Mouse (Mus musculus) v-Abl transformed pro-B cells (cell line): ENCODE results near the gene Ank3.

Source experiments
- in situ Hi-C, 2 experiments: fragments of 400-800 bp; cut with MboI; formaldehyde crosslinking; loops; one replicate each; pipeline ENCODE4 v1.15.1; 2025; ENCODE audit not compliant: unreplicated experiment in 2 of 2

Gene Ank3

GRCm38 (mm10) chr10:69726806-69727205 is 328.2 kb downstream of the Ank3 start:
- in situ Hi-C loops, result no loop called here

- in situ Hi-C loops, result no loop called here
Observed at GRCm38 (mm10) chr10:69728876-69729275, 330.3 kb downstream of the Ank3 start.

- in situ Hi-C loops, result no loop called here
Observed at GRCm38 (mm10) chr10:69730351-69730871, 331.8 kb downstream of the Ank3 start.

GRCm38 (mm10) chr10:69731341-69731740 is 332.8 kb downstream of the Ank3 start:
- in situ Hi-C loops, result no loop called here

GRCm38 (mm10) chr10:69731863-69732262 is 333.3 kb downstream of the Ank3 start:
- in situ Hi-C loops, result no loop called here

- in situ Hi-C loops, result no loop called here
Observed at GRCm38 (mm10) chr10:69736241-69736640, 337.7 kb downstream of the Ank3 start.

GRCm38 (mm10) chr10:69738741-69739271 is 340.2 kb downstream of the Ank3 start:
- in situ Hi-C loops, result no loop called here

- in situ Hi-C loops, result no loop called here
Observed at GRCm38 (mm10) chr10:69742528-69742927, 344.0 kb downstream of the Ank3 start.

- in situ Hi-C loops, result no loop called here
Observed at GRCm38 (mm10) chr10:69744181-69744580, 345.6 kb downstream of the Ank3 start.

- in situ Hi-C loops, result no loop called here
Observed at GRCm38 (mm10) chr10:69744871-69745270, 346.3 kb downstream of the Ank3 start.

GRCm38 (mm10) chr10:69746322-69746721 is 347.7 kb downstream of the Ank3 start:
- in situ Hi-C loops, result no loop called here

- in situ Hi-C loops, result no loop called here
Observed at GRCm38 (mm10) chr10:69746730-69747129, 348.2 kb downstream of the Ank3 start.

GRCm38 (mm10) chr10:69751416-69751815 is 352.8 kb downstream of the Ank3 start:
- in situ Hi-C loops, result no loop called here

GRCm38 (mm10) chr10:69753464-69753863 is 354.9 kb downstream of the Ank3 start:
- in situ Hi-C loops, result no loop called here

- in situ Hi-C loops, result no loop called here
Observed at GRCm38 (mm10) chr10:69756956-69757672, 358.5 kb downstream of the Ank3 start.

- in situ Hi-C loops, result no loop called here
Observed at GRCm38 (mm10) chr10:69762977-69763376, 364.4 kb downstream of the Ank3 start.

GRCm38 (mm10) chr10:69764402-69764801 is 365.8 kb downstream of the Ank3 start:
- in situ Hi-C loops, result no loop called here

GRCm38 (mm10) chr10:69777065-69777645 is 378.6 kb downstream of the Ank3 start:
- in situ Hi-C loops, result no loop called here

GRCm38 (mm10) chr10:69777736-69778135 is 379.2 kb downstream of the Ank3 start:
- in situ Hi-C loops, result no loop called here

GRCm38 (mm10) chr10:69779246-69779645 is 380.7 kb downstream of the Ank3 start:
- in situ Hi-C loops, result no loop called here

- in situ Hi-C loops, result no loop called here
Observed at GRCm38 (mm10) chr10:69781491-69781890, 382.9 kb downstream of the Ank3 start.

- in situ Hi-C loops, result no loop called here
Observed at GRCm38 (mm10) chr10:69785235-69785634, 386.7 kb downstream of the Ank3 start.
